Mouse (Mus musculus) liver, embryonic 15.5 days (tissue): ENCODE results near the gene Zmynd11. TPM values are rescaled to one million over a fixed set of nuclear protein-coding genes. Genes with fewer than 3 reads are reported as not detected.
"Not testable (repeated sequence)": the region's sequence is repeated elsewhere in the genome, so short reads cannot be mapped to it uniquely, and the experiment has no call there.

Source experiments
- ATAC-seq: fragments of 200-750 bp; cut with Nextera tagmentation; 2 replicates; pipeline ENCODE4 v1.8.0; 2017; ENCODE audit warnings: moderate number of reproducible peaks, mild to moderate bottlenecking, moderate library complexity; ENCODE audit not compliant: insufficient read depth
- H3K27ac ChIP-seq: fragments of 300-500 bp; sonication (generic); replicated peaks from 2 replicates; pipeline ENCODE4 v1.5.1; 2015; ENCODE audit warnings: mild to moderate bottlenecking, inconsistent platforms
- H3K27me3 ChIP-seq: fragments of 300-500 bp; sonication (generic); 2 replicates; pipeline ENCODE4 v1.6.1; 2015; ENCODE audit warnings: mild to moderate bottlenecking, inconsistent platforms
- H3K36me3 ChIP-seq: fragments of 300-500 bp; sonication (generic); replicated peaks from 2 replicates; pipeline ENCODE4 v1.6.1; 2015; ENCODE audit warnings: moderate library complexity, mild to moderate bottlenecking, inconsistent platforms
- H3K4me1 ChIP-seq: fragments of 300-500 bp; sonication (generic); replicated peaks from 2 replicates; pipeline ENCODE4 v1.6.1; 2015; ENCODE audit warnings: inconsistent platforms
- H3K4me2 ChIP-seq: fragments of 300-500 bp; sonication (generic); 2 replicates; pipeline ENCODE4 v1.6.1; 2015; ENCODE audit warnings: moderate library complexity, mild to moderate bottlenecking, inconsistent platforms
- H3K4me3 ChIP-seq: fragments of 300-500 bp; sonication (generic); replicated peaks from 2 replicates; pipeline ENCODE4 v1.5.1; 2015; ENCODE audit warnings: mild to moderate bottlenecking, inconsistent platforms
- H3K9ac ChIP-seq: fragments of 300-500 bp; sonication (generic); 2 replicates; pipeline ENCODE4 v1.6.1; 2015; ENCODE audit warnings: moderate library complexity, mild to moderate bottlenecking, inconsistent platforms
- H3K9me3 ChIP-seq: fragments of 300-500 bp; sonication (generic); replicated peaks from 2 replicates; pipeline ENCODE4 v1.6.1; 2016; ENCODE audit warnings: inconsistent platforms
- WGBS: fragments of 180-500 bp; shearing (Covaris S2); methylation state at CpG from one replicate; pipeline ENCODE4 v1.1.7; 2015; ENCODE audit warnings: mixed read lengths; ENCODE audit not compliant: insufficient replicate concordance; 5-methylcytosine and 5-hydroxymethylcytosine counted together
- polyA plus RNA-seq: library from polyadenylated mRNA; unstranded; fragments of >200 nt; fragmentation: Nextera tagmentation; extraction: Ambion mirVana; gene quantifications from 2 replicates; pipeline ENCODE4 v1.2.1, GENCODE M21; 2015

The Zmynd11 gene
- polyA plus RNA-seq, 1 experiment from 2014 or later, result 21.5 TPM

DNA sequence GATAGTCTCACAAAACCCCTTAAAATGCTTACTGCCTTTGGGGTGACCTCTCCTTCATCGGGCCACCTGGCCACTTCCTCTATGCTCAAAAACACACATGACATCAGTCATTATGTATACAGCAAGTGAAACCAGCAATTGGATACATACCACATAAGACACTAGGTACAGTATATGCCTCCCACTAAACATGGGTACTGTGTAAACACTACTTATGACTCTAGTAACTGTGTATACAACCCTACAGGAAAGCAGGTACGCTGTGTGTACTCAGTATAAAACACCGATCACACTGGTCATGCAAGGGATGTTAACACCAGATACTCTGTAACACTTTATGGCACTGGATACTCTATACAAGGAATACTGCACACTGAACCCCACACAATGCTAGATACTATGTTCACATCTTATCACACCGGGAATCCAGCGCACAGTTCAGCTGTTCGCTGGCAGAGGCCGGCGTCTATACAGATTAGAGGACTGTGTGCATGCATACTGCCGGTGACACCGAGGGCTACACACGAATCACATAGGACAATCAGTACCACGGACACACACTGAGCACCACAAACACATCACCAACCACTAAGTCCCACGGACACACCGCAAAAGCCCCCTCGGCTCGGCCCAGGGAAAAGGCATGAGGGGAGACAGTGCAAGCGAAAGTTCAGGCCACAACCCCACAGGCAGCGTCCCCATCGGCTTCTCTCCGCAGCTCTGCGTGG, 1.9 kb downstream of the Zmynd11 start:
- ATAC-seq, result peak; percentile 62
- no peaks in the 10 kb centered on the region for H3K9me3 ChIP-seq
- 4% methylated on average over 21 of the region's 21 CpGs for WGBS
- H3K4me3 ChIP-seq, result peak overlapping the region; percentile 85
- H3K27ac ChIP-seq, result peak overlapping the region; percentile 87
- H3K4me1 ChIP-seq, result peaks cover 39% of the 10 kb centered on the region
- peak overlapping the region; percentile 89 for H3K9ac ChIP-seq
- peak overlapping the region; percentile 94 for H3K4me2 ChIP-seq
- no peaks in the 10 kb centered on the region for H3K36me3 ChIP-seq
- peaks cover 20% of the 10 kb centered on the region for H3K27me3 ChIP-seq

DNA sequence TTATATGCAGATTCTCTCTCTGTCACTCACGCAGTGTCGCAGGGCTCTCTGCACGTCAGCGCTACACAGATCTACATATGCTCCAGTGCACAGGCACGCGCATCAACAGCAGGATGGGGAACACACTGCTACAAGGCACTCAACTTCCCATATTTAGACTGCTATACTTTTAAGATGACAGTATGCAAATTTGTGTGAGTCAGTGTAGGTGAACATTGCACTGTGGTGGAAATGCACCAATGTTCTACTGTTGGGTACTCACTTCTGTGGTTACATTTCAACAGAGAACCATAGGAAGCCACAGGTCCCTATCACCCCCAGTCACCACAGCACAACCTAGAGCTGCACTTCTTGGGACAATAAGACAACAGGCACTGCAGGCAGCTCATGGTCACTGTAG, 5.1 kb downstream of the Zmynd11 start:
- H3K36me3 ChIP-seq, result no peaks in the 10 kb centered on the region
- H3K27ac ChIP-seq, result no peak overlapping the region
- H3K27me3 ChIP-seq, result peaks cover 8% of the 10 kb centered on the region
- 19% methylated on average over 6 of the region's 6 CpGs for WGBS
- ATAC-seq, result no peak
- no peak overlapping the region for H3K9ac ChIP-seq
- no peak overlapping the region for H3K4me2 ChIP-seq
- no peaks in the 10 kb centered on the region for H3K9me3 ChIP-seq
- H3K4me1 ChIP-seq, result peaks cover 33% of the 10 kb centered on the region
- H3K4me3 ChIP-seq, result no peak overlapping the region

DNA sequence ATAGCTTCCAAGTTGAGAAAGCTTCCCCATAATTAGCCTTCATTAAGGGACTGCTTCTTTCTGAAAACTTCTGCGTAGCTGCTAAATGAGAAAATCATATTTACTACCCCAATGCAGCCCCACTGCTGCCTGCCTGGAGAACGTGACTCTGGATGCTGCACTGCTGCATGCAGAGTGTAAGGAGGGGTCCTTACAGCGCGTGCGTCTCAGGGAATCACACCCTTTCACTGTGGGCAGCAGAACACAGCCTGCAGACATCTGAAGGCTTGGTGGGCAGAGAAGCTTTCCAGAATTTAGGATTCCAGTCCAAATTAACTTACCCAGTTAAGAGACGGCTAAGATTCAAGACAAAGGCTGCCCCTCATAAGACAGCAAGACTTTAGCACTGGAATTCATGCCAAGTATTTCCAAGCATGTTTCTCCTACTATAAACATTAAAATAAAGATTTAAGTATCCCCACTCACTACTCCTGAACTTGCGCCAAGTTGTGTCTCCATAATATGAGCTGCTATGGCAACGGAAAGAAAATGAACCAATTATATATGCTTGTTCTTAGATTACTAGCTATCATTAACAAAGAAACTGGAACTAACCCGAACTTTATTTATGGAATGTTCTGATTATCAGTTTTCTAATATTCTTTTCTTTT, 7.2 kb downstream of the Zmynd11 start:
- WGBS, result 78% methylated on average over 9 of the region's 9 CpGs
- H3K27me3 ChIP-seq, result no peaks in the 10 kb centered on the region
- H3K27ac ChIP-seq, result no peak overlapping the region
- no peak overlapping the region for H3K4me2 ChIP-seq
- ATAC-seq, result no peak
- no peaks in the 10 kb centered on the region for H3K36me3 ChIP-seq
- no peak overlapping the region for H3K4me3 ChIP-seq
- no peaks in the 10 kb centered on the region for H3K9me3 ChIP-seq
- H3K9ac ChIP-seq, result no peak overlapping the region
- peaks cover 22% of the 10 kb centered on the region for H3K4me1 ChIP-seq

DNA sequence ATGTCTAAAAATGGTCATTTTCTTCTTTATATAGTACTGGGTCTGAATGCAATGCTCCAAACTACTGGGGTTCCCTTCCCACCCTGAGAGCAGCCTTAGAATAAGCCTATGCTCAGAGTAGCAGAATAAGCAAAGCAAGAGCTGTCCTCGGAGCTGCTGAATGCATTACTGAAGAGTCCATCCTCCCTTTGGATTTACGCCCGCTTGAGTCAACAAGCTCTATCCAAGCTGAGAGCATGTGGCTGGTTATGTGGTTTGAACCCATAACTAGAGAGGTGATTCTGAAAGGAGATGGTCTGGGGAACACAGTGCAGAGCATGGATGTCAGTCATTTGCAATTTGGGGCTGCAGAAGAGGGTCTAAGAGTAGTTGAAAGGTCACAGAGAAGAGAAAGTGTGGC, 11.4 kb downstream of the Zmynd11 start:
- Histone ChIP-seq H3K36me3 (no peaks in the 10 kb centered on the region), H3K4me3 (no peak overlapping the region), H3K9ac (no peak overlapping the region), H3K4me2 (no peak overlapping the region), H3K4me1 (peaks cover 7% of the 10 kb centered on the region), H3K27me3 (no peaks in the 10 kb centered on the region), H3K27ac (no peak overlapping the region), H3K9me3 (no peaks in the 10 kb centered on the region)
- no peak for ATAC-seq
- WGBS, result 63% methylated on average over 3 of the region's 3 CpGs

DNA sequence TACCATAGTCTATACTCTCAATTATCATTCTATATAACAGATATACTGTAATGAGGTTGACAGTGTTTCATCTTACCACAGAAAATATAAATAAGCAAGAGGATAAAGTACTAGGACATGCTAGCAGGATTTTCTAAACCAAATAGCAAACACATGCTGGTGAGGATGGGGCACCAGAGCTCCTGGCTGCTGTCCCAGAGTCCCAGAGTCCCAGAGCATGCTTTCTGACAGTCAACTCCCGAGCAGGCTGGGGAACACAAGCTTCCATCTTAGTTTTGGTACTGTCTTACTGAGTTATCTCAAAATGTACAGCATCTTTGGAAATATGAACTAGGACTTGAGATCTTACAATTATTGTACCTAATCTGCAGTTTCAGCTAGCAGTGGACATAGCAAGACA, 14.8 kb downstream of the Zmynd11 start:
- no peaks in the 10 kb centered on the region for H3K36me3 ChIP-seq
- 57% methylated on average over 1 of the region's 1 CpGs for WGBS
- no peak overlapping the region for H3K9ac ChIP-seq
- H3K4me2 ChIP-seq, result no peak overlapping the region
- H3K9me3 ChIP-seq, result no peaks in the 10 kb centered on the region
- H3K4me3 ChIP-seq, result no peak overlapping the region
- no peak for ATAC-seq
- no peaks in the 10 kb centered on the region for H3K27me3 ChIP-seq
- H3K27ac ChIP-seq, result no peak overlapping the region
- peaks cover 5% of the 10 kb centered on the region for H3K4me1 ChIP-seq

DNA sequence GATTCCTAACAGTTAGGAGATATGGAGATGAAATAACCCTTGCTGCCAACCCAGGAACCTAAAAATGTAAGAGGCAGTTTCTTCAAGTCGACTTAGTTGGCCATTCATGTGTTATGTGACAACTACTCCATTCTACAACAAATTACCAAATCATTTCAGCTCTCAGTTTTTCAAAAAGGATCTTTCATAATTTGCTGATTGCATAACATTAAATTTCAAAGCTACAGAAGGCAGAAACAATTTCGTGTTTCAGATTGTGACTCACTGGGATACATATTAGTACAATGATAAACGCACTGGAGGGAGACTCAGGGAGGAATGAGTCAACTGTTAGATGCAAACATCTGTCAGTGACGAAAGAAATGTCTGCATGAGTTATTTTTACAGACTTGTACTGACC, 15.3 kb downstream of the Zmynd11 start:
- Histone ChIP-seq H3K27ac (no peak overlapping the region), H3K36me3 (no peaks in the 10 kb centered on the region), H3K27me3 (no peaks in the 10 kb centered on the region), H3K4me2 (no peak overlapping the region), H3K9me3 (no peaks in the 10 kb centered on the region), H3K4me1 (peaks cover 5% of the 10 kb centered on the region), H3K9ac (no peak overlapping the region), H3K4me3 (no peak overlapping the region)
- WGBS, result 63% methylated on average over 4 of the region's 4 CpGs
- no peak for ATAC-seq

DNA sequence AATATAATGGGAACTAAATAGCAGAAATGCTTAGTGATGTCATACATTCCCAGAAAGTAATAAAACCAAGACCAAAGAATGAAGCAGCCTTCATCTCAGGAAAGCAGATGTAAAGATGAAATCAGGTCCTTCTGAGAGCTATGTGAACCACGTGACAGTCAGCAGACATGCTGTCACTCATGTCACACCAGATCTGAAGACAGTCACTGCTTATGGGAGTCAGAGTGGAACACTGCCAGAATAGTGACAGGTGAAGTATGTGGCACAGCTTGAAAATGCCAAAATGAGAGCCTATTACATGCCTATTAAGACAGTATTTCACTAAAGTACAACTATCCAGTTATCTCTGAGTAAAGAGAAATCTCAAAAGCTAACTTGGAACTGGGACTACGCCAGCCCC, 26.9 kb downstream of the Zmynd11 start:
- no peak for ATAC-seq
- Histone ChIP-seq H3K9ac (no peak overlapping the region), H3K4me1 (peaks cover 6% of the 10 kb centered on the region), H3K9me3 (no peaks in the 10 kb centered on the region), H3K36me3 (no peaks in the 10 kb centered on the region), H3K4me3 (no peak overlapping the region), H3K27me3 (no peaks in the 10 kb centered on the region), H3K27ac (no peak overlapping the region), H3K4me2 (no peak overlapping the region)
- 51% methylated on average over 2 of the region's 2 CpGs for WGBS

DNA sequence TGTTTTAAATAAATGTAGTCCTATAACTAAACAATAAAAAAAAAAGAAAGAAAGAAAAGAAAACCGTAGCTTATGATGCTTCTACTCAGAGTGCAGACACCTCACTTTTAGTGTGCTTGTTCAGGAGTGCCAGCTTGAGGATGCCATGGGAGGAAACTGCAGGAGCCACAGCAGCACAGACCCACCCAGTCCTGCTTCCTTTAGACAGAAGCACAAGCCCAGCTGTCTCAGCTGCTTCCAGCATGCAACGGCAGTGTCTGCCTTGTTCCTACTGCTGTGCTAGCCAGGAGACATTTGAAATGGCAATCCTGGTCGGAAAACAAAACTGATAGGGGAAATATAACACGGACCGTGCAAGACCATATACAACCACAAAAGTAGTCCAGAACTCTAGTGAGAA, 28.1 kb downstream of the Zmynd11 start:
- Histone ChIP-seq H3K4me2 (no peak overlapping the region), H3K27me3 (no peaks in the 10 kb centered on the region), H3K9ac (no peak overlapping the region), H3K36me3 (peaks cover 3% of the 10 kb centered on the region; the same call in 1 of the 2 replicates), H3K4me1 (peaks cover 6% of the 10 kb centered on the region), H3K27ac (no peak overlapping the region), H3K9me3 (no peaks in the 10 kb centered on the region), H3K4me3 (no peak overlapping the region)
- ATAC-seq, result no peak
- WGBS, result 61% methylated on average over 5 of the region's 5 CpGs

DNA sequence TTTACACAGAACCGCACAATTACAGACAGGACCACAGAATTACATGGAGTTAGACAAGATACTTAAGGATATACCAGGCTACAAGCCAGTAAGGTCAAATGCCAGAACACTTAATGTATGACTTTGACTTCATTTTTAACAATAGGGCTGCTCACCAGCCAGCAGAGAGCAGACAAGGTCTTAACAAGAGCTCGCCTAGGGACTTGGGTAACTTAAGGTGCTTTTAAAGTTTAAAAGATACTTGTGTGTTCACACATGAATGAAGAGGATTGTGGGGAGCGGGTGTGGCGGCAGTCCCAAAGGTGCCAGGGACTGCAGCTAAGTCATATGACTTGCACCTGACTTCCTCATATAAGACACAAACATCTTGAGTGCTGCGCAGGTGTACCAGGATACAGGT, 32.9 kb downstream of the Zmynd11 start:
- not testable (repeated sequence) for H3K27me3 ChIP-seq, H3K4me1 ChIP-seq, ATAC-seq, H3K4me3 ChIP-seq, H3K4me2 ChIP-seq, H3K9me3 ChIP-seq, H3K27ac ChIP-seq, H3K9ac ChIP-seq
- WGBS, result 82% methylated on average over 4 of the region's 5 CpGs
- H3K36me3 ChIP-seq, result peaks cover 10% of the 10 kb centered on the region; the same call in 1 of the 2 replicates

DNA sequence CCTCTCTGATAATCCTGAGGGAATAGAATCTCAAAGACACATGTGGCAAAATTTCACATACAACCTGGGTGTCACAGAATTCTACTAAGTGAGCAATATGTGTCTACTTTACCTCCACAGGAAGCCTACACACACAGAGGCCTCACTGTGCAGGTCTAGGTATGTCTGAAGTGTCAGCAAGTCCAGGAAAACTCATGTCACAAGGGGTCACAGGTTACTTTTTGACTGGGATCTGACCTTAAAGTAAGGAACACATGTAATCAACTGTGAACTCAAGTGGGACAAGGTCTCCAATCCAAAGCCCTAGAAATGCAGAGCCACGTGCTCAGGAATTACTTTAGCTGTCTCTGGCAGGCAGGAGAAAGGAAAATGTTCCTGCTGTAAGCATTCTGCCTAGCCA, 36.1 kb downstream of the Zmynd11 start:
- no peak overlapping the region for H3K4me2 ChIP-seq
- no peaks in the 10 kb centered on the region for H3K27me3 ChIP-seq
- ATAC-seq, result no peak
- WGBS, result 82% methylated on average over 1 of the region's 1 CpGs
- H3K36me3 ChIP-seq, result peaks cover 15% of the 10 kb centered on the region; the same call in 1 of the 2 replicates
- no peaks in the 10 kb centered on the region for H3K4me1 ChIP-seq
- H3K27ac ChIP-seq, result no peak overlapping the region
- no peak overlapping the region for H3K4me3 ChIP-seq
- H3K9ac ChIP-seq, result no peak overlapping the region
- H3K9me3 ChIP-seq, result no peaks in the 10 kb centered on the region

DNA sequence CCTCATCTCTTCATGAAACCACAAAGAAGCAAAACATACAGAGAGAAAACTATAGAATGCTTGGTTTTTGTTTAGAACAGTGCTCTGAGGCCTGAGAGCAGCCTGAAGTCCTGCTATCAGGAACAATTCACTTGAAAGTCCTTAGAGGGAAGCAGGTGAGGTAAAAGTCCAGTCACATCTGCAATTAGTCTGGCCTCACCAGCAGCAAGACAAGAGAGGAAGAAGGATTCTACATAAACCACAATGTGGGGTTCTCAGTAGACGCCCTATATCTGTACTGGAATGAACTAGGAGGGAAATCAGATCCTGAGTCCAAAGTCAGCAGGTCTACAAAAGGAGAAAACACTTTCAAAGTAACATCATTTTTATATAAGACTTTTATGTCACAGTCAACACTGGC, 49.9 kb downstream of the Zmynd11 start:
- Histone ChIP-seq H3K4me2 (no peak overlapping the region), H3K27ac (no peak overlapping the region), H3K4me1 (peaks cover 11% of the 10 kb centered on the region), H3K36me3 (peaks cover 6% of the 10 kb centered on the region), H3K4me3 (no peak overlapping the region), H3K9ac (no peak overlapping the region), H3K9me3 (no peaks in the 10 kb centered on the region), H3K27me3 (no peaks in the 10 kb centered on the region)
- ATAC-seq, result no peak
- 52% methylated on average over 1 of the region's 1 CpGs for WGBS
